Mouse (Mus musculus): ENCODE measurements at regions not wholly inside any gene's neighbourhood (a gene's known extent, or its start where the extent isn't known, plus 50 kb on each side); places are given as distances from the start of the nearest gene placed in this dataset.

DNA sequence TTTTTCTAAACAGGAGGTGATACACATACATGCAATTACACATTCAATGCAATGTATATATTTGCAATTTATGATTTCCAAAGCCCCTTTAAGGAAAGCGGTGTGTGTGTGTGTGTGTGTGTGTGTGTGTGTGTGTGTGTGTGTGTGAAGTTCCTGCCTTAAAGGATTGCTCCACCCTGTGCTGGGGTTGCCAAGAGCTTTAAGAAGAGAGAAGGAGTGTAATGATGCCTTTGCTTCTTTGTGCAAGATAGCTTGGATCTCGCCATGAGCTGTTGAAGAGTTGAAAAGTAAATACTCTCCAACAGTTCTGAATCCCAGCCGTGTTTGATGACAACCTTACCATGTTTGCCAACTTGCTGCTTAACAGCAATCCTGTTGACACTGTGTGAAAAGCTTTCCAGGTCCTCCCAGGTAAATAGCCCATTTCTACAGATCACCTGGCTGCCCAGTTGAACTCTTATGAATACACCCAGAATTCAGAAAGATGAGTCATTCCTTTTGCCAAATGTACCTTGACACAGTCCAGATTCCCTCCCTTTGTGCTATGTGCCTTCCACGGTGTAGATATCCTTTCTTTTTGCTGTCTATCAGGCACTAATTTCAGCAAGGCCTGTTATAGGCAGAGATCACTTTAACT lies 216.3 kb downstream of the Ikzf2 start:
- DNase-seq: no peak

DNA sequence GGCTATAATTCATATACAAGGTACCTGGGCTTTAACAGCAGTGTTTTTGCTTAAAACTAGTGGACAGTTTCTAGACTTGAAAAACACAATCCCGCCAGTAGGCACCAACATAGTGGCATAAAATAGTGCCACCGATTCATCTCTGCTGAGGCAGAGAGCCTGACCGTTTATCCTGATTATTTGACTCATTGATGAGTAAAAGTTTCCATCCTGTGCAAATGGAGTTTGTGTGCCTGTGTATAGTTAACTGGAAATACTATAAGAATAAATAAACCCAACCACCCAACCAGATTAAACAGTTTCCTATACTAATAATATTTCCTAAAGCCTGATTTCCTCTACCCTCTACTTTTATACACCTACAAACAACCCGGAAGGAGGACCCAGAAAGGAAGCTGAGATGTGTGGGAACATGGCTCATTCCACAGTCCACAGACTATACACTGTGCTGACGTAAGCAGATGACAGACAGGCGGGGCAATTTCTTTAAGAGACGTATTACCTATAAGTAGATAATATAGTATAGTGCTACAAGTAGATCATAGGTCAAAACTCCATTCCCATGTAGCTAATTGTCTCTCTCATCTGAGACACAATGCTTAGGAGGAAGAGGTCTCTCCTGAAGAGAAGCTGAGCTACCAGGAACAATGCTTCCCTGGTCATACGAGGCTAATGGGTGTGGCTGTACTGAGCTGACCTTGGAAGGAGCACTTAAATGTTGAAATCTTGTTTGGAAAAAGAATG lies 217.7 kb downstream of the Ikzf2 start:
- DNase-seq: no peak

DNA sequence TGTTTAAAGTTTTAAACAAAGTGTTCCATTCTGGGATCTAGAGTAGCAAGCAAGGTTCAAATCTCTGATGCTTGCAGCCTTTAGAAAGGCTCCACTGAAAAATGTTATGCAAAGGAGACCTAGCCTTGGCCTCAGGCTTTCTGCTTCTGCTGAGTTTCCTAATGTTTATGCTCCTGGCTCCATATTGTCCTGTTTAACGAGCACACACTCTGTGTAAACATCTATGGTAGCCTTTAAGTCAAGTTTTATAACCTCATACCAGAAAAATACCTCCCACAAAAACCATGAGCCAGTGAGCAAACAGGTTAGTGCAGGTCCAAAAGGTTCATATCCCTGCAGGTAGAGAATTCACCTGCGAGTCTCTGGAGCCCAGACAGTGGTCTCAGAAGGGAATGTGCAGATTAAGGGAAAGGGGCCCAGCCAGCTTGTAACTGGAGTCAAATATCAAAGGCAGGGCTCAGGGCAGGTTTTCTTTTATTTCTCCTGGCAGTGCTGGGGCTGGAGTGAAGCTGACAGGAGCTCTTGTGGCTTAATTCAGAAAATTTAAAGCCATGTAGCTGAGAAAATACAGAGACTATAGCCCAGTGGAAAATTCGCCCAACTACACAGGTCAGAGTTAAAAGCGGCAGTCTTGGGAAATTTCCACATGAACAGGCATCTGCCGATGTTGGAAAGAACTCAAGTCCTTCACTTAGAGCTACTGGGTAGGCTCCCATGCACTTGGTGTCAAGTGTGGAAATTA lies 220.3 kb downstream of the Ikzf2 start:
- DNase-seq: peak in 1 of 2 experiments; percentile 23

DNA sequence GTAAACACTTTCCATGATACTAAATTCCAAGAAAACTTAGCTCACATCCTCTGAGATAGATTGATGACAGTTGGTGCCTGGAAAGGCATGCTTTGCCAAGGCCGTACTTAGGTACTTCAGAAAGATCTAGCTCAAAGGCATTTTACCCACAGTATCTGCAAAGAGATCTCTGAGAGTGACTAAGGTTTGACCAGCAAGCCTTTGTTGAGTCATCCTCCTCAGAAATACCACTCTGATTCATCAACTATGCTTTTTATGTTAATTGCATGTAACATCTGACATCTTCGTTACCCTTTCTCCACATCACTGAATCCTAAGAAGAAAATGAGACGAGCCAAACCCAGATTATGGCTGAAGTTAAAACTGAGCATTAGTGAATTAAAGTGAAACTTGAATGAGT lies 225.9 kb downstream of the Ikzf2 start:
- no peak for DNase-seq

DNA sequence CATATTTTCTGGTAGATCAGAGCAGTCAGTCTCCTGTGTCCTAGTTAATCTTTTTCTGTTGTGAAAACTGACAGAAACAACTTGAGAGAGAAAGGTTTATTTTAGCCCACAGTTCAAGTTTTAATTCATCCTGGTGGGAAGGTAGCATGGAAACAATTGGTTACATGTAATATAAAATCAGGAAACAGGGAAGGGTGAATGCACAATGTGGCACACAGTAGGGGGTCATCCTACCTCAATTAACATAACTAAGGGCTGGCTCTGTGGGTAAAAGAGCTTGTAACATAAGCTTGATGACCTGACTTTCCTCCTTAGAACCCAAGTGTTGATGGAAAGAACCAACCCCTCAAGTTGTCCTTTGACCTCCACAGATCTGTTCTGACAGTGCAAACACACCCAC lies 227.1 kb downstream of the Ikzf2 start:
- DNase-seq: no peak

DNA sequence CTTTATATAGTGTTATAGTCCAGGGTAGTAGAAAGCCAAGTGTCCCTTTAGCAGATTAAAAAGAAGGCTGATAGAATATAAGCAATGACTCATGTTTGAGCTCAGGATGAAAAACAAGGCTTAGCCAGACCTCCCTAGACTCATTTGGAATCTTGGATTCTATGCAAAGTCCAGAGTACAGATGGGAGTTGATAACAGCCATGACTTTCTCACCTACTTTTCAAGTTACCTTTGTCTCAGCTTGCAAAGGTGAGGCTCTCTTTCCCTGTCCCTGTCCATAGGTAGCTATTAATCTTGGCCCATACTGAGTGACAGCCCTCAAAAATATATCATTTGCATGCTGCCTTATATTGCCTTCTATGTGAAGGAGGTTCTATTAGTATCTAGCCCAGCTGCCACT lies 229.6 kb downstream of the Ikzf2 start:
- no peak for DNase-seq

DNA sequence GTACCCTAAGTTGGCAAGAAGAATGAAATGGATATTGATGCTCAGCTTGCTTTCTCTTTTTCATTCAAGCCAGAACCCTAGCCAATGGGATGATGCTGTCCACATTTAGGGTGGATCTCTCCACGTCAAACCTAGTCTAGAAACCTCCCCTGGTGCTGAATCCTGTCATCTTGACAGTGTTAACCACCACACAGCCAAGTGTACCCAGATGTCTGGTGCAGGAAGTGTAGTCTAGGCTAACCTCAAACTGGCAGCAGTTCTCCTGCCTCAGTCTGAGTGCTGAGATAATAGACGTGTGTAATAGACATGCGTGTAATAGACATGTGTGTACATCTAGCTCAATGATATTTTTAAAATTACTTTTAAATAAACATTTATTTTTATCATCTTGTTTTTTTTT lies 233.1 kb downstream of the Ikzf2 start:
- no peak for DNase-seq

DNA sequence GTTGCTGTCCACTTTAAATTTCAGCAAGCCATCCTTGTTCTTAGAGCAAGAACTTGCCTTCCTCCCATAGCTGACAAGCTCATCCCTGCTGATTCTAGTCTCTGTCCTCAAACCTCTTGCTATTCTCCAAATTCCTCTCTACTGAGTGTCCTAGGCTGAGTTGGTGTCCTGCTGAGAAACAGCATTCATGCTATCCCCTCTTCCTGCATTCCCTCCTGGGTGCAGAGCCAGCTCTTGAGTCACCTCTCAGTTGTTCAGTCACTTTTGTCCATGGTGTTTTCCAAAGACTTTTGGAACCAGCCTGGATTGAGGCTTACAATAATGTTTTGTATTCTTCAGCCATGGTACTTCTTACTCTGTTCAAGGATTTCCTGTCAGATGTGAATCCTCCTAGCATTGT lies 234.1 kb downstream of the Ikzf2 start:
- DNase-seq: no peak

DNA sequence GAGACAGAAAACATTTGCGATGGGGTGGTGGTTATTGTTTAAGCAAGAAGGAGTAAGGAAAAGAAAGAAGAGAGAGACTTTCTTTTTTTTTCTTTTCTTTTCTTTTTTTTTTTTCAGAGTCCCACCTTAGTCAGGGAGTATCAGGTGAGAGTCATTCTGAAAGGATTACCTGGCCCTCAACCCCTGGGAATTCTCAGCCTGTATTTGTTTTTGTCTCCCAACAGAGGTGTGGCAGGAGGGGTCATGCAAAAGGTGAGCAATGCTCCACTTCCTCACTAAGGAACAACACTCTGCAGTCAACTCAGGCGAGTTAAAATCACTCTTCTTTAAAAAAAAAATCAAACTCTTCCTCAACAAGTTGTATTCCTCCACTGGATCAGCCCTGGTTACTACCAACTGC lies 236.6 kb downstream of the Ikzf2 start:
- DNase-seq: no peak

DNA sequence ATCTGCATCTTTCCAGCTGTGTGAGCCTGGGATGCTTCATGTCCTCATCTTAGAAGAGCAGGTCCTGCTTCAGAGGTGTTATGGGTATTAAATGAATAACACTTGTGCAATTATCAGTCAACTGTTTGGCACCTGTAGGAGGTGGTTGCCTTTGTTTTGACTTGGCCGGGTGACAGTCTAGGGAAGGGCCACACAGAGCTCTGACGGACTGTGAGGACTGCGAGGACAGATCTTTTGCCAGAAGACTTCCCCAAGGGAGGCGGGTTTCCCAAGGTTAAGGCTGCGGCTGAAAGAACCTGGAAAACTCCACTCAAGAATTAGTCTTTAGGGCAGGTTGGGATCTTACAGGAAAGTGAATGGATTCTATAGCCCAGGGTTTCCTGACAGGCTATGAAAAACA lies 239.8 kb downstream of the Ikzf2 start:
- no peak for DNase-seq

DNA sequence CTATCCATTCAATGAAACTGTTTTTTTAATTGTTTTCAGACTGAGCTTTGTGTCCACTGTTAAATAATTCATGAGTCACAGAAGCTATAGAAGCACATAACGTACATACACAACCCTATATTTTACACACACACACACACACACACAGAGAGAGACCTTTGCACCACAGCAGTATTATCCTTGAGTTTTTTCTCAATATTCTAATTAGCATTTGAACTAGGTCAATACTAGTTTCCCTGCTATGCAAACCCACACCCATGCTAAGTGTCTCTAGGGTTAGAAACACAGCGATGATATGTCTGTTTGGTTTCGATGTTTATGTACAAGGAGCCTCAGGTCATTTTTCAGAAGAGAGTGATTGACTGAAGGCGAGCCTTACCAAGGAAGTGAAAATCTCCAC lies 242.3 kb downstream of the Ikzf2 start:
- DNase-seq: no peak

DNA sequence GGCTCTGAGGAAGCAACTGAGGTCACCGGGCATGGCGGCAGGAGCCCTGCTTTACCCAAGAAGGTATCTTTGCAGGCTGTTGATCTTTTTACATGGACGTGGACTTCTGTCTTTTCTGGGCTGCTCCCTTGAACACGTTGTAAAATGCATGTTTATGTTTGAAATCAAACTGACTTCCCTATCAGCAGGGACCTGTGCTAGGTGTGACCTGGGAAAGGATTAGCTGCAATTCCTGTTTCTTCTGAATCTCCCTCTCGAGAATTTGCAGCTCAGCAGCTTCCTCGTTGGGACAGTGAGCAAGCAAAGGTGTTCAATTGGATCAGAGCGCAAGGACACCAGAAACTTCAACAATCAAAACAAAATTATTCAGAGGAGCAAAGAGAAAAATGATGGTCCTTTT lies 243.6 kb downstream of the Ikzf2 start:
- no peak for DNase-seq

DNA sequence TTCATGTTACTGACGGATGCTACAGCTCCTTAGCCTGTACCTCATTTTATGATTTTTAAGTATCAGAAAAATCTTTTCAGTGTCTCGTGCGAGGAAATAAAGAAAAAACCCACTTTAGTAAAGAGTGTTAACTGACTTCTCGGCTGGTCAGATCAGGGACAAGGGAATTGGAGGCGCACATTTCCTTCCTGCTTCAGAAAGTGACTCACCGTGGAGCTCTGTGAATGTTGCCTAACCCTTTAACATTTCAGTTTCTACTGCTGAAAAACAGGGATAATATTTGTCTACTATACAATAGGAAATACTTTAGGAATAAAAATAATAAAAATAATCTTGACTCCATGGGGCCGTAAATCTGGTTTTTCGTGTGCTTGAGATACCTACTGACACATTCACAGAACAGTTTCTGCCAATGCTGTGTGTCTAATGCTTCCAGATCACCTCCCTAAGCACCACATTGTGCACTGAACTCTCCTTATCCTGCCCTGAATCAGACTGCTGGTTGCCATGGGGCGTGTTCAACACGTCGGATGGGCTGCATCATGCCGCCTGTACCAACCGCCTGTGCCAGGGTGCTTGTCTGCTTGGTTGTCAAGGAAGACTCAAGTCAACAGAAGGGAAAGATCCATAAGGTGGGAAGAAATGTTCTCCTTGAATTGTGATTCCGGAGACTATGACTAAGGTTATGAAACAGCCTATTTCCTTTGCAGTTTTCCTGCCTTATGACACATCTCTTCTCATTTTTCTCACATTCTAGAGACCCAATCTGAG lies 246.3 kb downstream of the Ikzf2 start:
- no peak for DNase-seq

DNA sequence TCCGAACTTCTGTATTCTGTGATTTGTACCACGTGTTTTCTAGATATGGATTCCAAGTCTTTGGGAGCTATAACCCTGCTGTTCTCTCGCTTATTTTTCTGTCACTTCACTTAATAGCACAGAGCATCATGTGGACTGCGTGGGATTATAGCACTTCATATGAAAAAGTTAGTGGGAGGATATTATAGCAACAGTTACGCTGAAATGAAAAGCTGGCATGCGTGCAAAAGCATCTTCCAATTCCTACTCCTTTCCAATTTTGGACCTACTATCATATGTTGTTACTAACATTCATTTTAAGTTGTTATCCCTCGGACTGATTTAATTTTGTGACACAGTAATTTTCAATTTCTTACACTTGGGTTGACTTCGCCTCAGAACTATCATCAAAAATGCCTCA lies 250.0 kb downstream of the Ikzf2 start:
- no peak for DNase-seq

DNA sequence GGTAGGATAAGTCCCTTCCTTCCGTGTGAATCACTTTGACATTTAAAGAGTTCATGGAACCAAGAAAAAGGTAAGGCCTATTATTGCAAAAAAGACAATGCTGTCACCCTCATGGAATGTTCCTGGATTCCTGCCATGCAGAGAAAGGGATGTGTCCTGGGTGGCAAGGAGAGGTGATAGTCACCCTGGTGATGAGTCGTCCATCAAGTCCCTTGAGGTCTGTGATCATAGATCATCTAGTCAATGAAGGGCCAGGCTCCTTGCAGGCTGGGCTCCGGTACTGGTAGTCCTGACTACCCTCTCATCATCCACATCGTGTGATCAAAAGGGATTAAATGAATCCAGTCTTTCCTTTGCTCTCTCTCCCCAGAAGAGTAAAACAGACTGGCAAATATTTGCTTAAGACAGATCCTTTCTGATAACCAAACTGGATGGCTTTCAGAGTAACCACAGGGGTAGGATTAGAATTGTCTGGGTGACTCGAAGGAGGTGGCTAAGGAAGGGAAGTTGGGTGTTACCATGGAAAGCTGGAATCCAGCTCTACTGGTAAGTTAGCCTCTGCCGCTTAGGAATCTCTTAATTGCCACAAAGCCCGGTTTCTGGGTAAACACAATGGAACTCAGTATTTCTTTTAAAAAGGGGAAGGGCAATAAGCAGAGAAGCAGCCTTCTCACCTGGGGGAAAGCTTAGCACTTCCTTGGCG lies 253.2 kb downstream of the Ikzf2 start:
- no peak for DNase-seq

DNA sequence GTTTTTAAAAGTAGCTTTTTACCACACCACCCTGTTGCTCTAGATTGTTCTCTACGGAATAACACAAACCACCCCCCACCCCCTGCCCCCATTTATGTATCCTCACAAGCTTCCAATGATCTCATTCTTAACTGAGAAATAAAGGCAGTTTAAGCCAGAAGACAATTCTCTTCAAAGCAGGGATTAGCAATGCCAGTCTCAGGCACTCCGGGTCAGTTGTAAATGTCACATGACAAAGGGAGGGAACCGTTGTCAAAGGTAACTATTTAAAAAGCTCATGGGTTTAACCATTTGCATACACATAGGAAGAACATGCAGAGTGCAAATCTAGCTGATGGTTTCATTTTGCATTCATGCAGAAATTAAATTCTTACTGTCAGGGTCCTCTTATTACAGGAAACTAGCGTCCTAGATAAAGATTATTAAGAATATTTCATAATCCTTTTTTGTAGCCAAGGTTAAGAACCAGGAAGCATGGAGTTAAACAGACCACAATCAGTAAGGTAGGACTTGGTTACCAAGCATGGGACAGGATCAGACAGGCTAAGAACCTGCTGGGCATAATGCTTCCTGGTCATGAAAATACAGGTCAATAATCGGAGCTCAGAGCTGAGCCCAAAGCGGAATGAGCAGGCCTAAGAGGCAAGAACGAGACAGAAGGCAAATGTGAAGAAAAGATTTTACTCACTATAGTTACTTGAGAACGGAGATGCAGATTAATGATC lies 256.2 kb downstream of the Ikzf2 start:
- no peak for DNase-seq

DNA sequence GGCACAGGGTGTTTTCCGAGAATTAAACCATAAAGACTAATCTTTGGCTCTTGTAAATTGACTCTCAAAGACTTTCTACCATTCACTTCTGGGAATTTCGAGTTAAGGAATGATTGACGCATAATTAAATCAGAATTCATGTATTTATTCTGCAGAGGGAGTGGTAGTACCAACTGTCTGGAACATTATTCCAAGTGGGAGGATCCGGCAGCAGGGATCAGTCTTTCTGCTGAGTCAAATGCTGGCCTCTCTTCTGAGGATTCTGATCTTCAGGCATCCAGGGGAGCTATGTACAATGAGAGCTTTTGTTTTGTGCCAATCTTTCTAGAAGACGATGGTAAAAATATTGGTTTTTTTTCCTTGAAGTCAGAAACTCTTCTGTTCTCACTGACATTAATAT lies 257.4 kb downstream of the Ikzf2 start:
- no peak for DNase-seq

DNA sequence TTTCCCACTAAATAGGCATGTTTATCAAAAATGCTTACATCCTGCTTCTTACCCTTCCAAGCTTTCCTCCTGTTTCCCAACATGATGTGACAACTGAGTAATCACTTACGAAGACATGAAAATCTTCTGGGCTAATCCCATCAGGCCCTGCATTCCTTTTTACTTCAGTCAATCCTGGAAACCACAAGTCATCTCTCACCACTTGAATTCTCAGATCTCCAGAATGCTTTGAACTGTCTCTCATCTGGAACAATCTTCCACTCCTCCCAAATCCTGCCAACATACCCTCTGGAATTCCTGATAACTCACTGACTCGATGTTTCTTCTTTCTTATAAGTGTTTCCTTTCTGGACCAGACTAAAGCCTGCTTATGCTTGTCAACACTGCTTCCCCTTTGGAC lies 289.4 kb downstream of the Ikzf2 start:
- DNase-seq: no peak

DNA sequence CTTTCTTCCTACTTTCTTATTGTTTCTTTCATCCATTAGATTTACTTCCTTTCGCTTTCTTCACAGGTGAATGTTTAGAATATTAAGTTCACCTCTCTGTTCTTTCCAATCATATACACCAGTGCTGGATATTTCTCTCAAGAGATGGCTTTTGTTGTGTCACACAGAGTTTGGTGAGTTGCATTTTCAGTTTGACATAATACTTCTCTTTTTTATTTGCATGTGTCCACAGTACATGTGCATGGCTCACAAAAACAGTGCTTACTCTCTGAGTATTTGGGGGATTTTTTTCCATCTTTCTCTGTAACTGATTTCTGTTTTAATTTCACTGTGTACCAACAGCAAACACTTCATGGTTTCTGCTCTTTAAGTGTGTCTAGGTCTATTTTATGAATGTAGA lies 274.5 kb upstream of the Erbb4 start:
- no peak for DNase-seq

DNA sequence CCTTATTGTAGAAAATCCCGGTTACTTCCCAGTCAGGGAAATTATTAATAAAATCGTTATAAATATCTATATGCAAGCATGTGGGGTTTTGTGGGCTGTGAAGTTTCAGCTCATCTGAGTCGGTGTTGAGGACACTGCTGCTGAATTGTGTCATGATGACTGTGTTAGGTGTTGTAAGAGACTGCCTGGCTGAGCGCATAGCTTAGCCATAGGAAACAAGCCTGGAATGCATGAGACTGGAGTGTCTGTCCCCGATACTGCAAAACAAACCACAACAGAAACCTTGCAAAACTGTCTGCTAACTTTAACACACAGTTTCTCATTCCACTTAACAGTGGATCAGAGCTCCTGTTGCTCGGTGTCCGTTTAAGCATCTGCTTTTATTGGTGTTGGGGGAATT lies 271.9 kb upstream of the Erbb4 start:
- DNase-seq: no peak

DNA sequence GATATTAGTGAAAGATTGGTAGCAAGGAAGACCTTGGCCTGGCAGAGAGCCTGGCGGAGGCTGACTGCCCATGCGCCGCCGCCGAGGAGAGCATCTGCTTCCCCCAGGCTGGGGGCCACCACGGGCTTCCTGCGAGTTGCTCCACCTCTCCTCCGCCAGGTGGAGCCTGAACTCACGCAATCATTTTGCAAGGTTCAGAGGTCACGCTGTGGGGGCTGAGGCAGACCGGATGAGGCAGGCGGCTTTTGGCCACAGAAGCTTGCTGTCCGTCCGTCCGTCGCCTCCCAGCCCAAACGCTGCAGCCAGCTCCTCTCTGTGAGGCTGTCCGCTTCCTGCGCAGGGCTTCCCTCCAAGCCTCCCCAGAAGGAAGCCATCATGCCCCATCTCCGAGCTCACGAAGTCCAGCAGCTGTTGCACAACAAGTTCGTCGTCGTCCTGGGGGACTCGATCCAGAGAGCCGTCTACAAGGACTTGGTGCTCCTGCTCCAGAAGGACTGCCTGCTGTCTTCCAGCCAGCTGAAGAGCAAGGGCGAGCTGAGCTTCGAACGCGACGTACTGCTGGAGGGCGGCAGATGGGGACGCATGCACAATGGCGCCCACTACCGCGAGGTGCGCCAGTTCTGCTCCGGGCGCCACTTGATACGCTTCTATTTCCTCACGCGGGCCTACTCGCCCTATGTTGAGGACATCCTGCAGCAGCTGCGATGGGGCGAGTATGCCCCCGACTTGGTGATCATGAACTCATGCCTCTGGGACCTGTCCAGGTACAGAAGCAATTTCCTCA lies 269.3 kb upstream of the Erbb4 start:
- no peak for DNase-seq

All from cerebellum, postnatal 14 days (tissue).